Mouse (Mus musculus) cerebellum, adult 2 months (tissue): Measurements from ENCODE around the gene Dab2.

Experiments used
- CTCF ChIP-seq: fragments of 200-500 bp; IDR thresholded peaks from 2 replicates; pipeline ENCODE4 v1.5.1; 2011; ENCODE audit warnings: low read depth, mild to moderate bottlenecking, control low read depth, low read length, moderate library complexity, borderline replicate concordance; ENCODE audit not compliant: insufficient read depth
- POLR2A ChIP-seq: fragments of 200-500 bp; IDR thresholded peaks from 2 replicates; pipeline ENCODE4 v1.6.1; 2011; ENCODE audit warnings: low read length, control low read depth, borderline replicate concordance; ENCODE audit not compliant: insufficient read depth

DNA sequence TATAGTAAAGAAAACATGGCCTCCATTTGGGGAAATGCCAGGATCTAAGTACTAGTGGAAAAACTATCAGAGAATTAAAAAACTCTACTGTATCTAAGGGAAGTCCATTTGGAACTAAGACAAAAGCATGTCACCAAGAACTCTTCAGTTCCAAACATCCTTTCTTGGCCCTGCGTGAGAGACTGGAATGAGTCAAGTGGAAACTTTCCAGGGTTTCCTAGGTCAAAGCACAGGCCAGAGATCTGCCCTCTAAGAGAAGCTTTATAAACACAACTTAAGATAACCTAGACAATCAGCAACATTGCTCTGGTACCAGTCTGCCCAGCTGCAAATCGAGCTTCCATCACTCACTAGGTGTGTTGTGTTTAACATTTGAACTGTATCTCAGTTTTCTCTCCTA lies 31.8 kb downstream of the Dab2 start:
- TF ChIP-seq POLR2A (no peak), CTCF (no peak)
